Mouse (Mus musculus) heart, adult 10 weeks (tissue): Measurements from ENCODE around the gene Fkbpl. TPM values are rescaled to one million over a fixed set of nuclear protein-coding genes. Genes with fewer than 3 reads are reported as not detected.

Experiments used
- polyA plus RNA-seq: library from polyadenylated mRNA; stranded (reverse); fragments of 350-450 nt; fragmentation: Illumina TruSeq; extraction: RNeasy Lipid Tissue Mini Kit (QIAGEN cat#74804); gene quantifications from one replicate; pipeline ENCODE4 v1.2.3, GENCODE M21; 2014; ENCODE audit warnings: low read depth, low replicate concordance

Fkbpl gene
- polyA plus RNA-seq, result 5.5 TPM

GRCm38 (mm10) chr17:34644608-34645007, at the start of gene Fkbpl:
Fkbpl (plus strand) TSS chr17:34644764.

GRCm38 (mm10) chr17:34597566-34598095, 46.9 kb upstream of the Fkbpl start, which contains the start of gene Ager:
Ager (plus strand) TSS chr17:34597862.

GRCm38 (mm10) chr17:34603375-34604060, 41.0 kb upstream of the Fkbpl start, which contains the start of gene Rnf5:
Rnf5 (minus strand) TSS chr17:34603690.

DNA sequence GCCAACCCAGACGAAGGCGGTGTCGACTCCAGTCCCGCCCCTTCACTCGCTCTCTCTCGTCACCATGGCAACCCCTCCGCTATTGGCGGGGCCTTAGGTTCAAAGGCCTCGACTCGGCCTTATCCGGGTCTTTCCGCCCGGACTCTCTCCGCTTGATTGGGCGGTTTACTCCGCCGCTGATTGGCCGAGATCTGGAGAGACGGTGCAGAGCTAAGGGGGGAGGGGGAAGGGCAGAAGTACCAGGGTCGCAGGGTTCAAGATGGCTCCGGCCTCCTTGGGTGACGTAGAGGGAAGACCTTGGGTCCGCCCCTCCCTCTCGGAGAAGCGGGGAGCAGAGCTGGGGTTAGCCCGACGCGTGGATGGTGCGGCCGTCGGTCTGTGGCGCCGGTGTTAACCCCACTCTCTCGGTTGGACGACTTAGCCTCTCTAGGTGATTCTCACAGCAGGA, 40.5 kb upstream of the Fkbpl start, which contains the start of gene Agpat1:
Gene Agpat1, plus strand, starts transcription at position 202 of the 448 bp plus-strand sequence.

DNA sequence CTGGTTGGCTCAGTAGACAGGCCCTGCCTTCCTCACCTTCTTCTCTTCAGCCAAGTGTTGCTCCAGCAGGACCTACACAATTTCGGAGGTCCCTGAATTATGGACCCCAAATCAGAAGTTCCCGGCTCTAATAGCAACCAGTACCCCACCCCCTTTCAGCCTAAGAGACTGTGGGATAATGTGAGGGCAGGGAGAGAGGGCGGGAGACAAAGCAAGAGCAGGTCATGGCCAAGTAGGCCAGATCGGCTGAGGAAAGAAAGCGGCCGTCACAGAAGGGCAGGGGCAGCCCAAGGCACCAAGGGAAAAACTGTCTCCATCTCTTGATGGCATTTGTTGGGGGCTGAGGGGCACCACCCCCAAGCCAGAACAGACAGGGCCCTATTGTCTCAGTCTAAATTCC, 28.7 kb upstream of the Fkbpl start, which contains the start of gene Egfl8:
Gene Egfl8, minus strand, starts transcription at position 101 of the 400 bp plus-strand sequence.

DNA sequence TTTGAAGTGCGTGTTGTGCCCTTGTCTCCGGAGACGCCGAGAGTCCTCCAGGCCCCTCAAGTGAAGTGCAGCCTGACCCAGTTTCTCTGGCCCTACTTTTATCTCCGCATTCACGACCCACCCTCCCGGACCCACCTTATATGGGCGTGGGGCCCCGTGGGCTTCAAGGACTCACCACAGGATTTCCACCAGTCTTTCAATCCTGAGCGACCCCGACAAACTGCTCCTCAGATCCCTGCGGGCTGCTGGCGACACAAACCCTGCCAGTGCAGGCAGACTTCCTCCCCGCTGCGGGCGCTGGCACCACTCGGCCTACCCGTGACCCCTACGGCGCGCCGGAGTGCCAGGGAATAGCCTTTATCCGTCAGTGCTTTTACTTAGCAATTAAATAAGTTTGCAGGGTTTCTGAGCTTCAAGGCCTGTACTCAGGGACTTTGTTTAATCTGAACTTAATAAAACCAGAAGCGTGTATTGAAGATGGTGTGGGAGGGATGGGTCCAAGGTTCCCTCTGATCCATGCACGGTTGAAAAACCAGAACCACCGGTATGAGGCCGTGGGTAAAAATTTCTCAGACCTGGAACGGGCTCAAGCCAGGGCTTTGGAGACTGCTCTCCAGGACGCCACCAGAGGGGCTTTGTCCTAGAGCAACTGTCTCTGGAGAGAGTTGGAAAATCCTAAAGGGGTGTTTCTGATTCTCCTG, 16.5 kb upstream of the Fkbpl start, which contains the start of gene Ppt2:
Gene Ppt2, minus strand, starts transcription at position 568 of the 701 bp plus-strand sequence.

GRCm38 (mm10) chr17:34629221-34629751, 15.3 kb upstream of the Fkbpl start, which contains the start of gene Prrt1:
Prrt1 (plus strand) TSS chr17:34629533.

DNA sequence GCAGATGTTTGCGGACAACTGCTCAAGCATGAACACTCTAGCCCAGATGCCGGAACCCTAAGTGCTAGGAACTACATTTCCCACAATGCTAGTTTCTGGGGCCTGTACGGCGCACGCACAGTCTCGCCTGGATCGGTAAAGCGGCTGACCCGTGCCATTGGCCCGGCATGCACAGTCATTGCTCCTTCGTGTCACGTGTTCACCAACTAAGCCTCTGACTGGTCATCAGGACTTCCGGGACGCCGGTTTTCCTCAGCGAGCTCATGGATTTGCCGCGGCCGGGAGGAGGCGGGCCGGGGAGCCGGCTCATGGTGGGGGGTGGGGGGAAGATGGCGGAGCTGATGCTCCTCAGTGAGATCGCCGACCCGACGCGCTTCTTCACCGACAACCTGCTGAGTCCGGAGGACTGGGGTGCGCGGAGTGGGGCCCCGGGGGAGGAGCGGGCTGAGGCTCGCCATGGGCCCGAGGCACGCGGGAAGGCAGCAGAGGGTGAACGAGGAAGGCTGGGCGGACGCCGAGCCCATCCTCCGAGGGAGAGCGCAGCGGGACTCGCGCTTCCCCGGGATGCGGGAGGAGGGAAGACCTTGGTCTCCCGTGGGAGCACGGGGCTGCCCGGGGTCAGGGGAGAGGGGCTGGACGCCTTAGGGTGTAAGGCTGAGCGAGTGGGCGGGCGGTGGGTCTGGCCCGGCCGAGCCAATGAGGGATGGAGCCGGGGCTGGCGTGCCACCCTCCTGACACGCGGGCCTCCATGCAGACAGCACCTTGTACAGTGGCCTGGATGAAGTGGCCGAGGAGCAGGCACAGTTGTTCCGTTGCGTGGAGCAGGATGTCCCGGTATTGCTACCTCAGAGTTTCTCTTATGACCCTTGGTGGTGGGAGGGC, 2.6 kb downstream of the Fkbpl start, which contains the start of gene Atf6b:
Gene Atf6b, plus strand, starts transcription at position 241 of the 882 bp plus-strand sequence.

GRCm38 (mm10) chr17:34670235-34670634, 25.7 kb downstream of the Fkbpl start, which contains the start of gene Tnxb:
Tnxb (plus strand) TSS chr17:34670535.

Other genes starting within 250 kb of the Fkbpl start
- gene BC051142, start 245.9 kb upstream of the Fkbpl start, polyA plus RNA-seq, result not detected
- gene Btnl4, start 167.4 kb upstream of the Fkbpl start, polyA plus RNA-seq, result not detected
- gene Btnl6, start 127.4 kb upstream of the Fkbpl start, polyA plus RNA-seq, result not detected
- 14.8 TPM for gene Notch4, start 80.5 kb upstream of the Fkbpl start, polyA plus RNA-seq
- gene Gpsm3, start 55.0 kb upstream of the Fkbpl start, polyA plus RNA-seq, result 6.1 TPM
- 18.1 TPM for gene Pbx2, start 53.5 kb upstream of the Fkbpl start, polyA plus RNA-seq
- gene Ager, start 46.9 kb upstream of the Fkbpl start, polyA plus RNA-seq, result 0.63 TPM
- gene Rnf5, start 41.1 kb upstream of the Fkbpl start, polyA plus RNA-seq, result 49.3 TPM
- 65.9 TPM for gene Agpat1, start 40.5 kb upstream of the Fkbpl start, polyA plus RNA-seq
- gene Egfl8, start 28.8 kb upstream of the Fkbpl start, polyA plus RNA-seq, result 0.84 TPM
- 56.2 TPM for gene Ppt2, start 16.3 kb upstream of the Fkbpl start, polyA plus RNA-seq
- 4.3 TPM for gene Prrt1, start 15.2 kb upstream of the Fkbpl start, polyA plus RNA-seq
- gene Atf6b, start 2.4 kb downstream of the Fkbpl start, polyA plus RNA-seq, result 19.6 TPM
- gene Tnxb, start 25.8 kb downstream of the Fkbpl start, polyA plus RNA-seq, result 19.1 TPM
- 19.0 TPM for gene C4b, start 99.1 kb downstream of the Fkbpl start, polyA plus RNA-seq
- gene Cyp21a1, start 159.8 kb downstream of the Fkbpl start, polyA plus RNA-seq, result not detected
- gene Stk19, start 192.2 kb downstream of the Fkbpl start, polyA plus RNA-seq, result 15.7 TPM
- 18.6 TPM for gene Dxo, start 192.3 kb downstream of the Fkbpl start, polyA plus RNA-seq
- gene Skiv2l, start 205.4 kb downstream of the Fkbpl start, polyA plus RNA-seq, result 20.6 TPM
- gene Nelfe, start 205.6 kb downstream of the Fkbpl start, polyA plus RNA-seq, result 20.1 TPM
- gene Cfb, start 217.8 kb downstream of the Fkbpl start, polyA plus RNA-seq, result 3.5 TPM
- gene Zbtb12, start 234.7 kb downstream of the Fkbpl start, polyA plus RNA-seq, result 11.8 TPM
- gene Gm20547, start 237.3 kb downstream of the Fkbpl start, polyA plus RNA-seq, result not detected